Mouse (Mus musculus) left cerebral cortex, postnatal 10 days (tissue): ENCODE results near the gene Scd2. TPM values are rescaled to one million over a fixed set of nuclear protein-coding genes. Genes with fewer than 3 reads are reported as not detected.
"Not testable (repeated sequence)": the region's sequence is repeated elsewhere in the genome, so short reads cannot be mapped to it uniquely, and the experiment has no call there.

Source experiments
- DNase-seq, 2 experiments: peaks; one replicate each; pipeline ENCODE4 v3.0.0; 2021 to 2022; ENCODE audit warnings: low spot score in 2 of 2, mixed read lengths in 1 of 2; ENCODE audit errors: extremely low spot score in 1 of 2
- intact Hi-C: fragments of 180-260 bp; cut with DNase I; formaldehyde crosslinking; loops from one replicate; pipeline ENCODE4 v1.15.1; 2025
- total RNA-seq, 2 experiments: library from RNA; stranded (reverse); gene quantifications; 2 replicates each; pipeline ENCODE4 v1.2.3; 2021

Gene Scd2
- total RNA-seq, 2 experiments from 2014 or later = 603 to 619 TPM

DNA sequence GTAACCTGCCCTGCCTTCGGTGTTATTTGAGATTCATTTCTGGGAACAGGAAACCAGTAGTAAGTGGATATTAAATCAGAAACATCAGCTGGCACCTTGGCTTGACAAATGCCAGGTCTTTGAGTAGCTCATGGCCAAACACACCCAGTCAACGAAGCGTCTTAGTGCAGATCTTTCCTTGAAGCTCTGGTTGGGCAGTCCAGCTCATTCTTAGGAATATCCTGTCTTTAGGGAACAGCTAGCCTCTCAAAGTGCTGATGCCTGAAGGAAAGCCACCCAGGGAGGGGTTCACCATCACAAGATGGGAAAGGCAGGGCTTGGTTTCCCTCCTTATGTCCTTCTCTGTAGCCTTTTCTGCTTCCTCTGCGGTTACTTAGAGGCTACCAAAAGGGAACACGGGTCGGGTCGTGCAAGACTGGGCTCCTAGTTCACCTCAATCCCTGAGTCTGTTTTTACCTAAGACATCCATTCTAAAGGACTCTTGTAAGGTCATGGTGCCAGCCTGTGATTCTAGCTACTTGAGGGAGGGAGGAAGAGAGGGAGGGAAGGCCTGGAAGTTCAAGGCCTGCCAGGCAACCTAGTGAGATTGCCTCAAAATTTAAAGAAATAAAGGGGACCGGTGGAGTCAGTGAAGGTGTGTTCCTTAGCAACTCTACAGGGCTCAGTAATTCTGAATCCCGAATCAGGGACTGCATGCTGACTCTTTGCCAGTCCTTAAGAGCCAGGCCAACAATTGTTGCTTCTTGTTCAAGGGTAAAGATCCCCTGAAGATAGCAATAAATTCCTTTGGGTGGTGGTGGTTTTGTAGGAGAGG lies 13.8 kb downstream of the Scd2 start:
- DNase-seq = no peak
- intact Hi-C loops = no loop called here

DNA sequence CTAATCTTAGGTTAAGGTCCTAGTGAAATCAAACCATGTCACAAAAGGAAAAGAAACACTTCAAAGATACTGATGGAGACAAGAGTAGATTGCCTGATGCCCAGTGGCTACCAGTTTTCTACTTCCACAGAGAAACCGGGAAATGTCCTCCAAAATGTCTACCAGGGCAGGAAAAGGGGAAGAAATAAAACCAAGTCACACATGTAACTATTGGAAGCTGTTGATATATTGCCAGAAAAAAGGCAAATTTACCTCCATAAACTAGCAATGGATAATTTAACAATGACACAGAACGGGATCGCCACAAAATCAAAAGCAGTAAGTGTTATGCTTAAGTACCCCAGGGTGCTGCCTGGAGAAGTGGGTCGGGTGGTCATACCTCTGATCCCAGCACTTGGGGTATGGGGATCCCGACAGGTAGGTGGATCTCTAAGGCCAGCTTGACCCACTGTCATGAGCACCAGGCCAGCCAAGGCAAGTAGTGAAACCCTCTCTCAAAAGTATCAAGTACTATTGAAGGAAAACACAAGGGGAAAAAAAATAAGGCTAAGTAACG lies 14.5 kb downstream of the Scd2 start:
- DNase-seq = no peak
- intact Hi-C loops = no loop called here

DNA sequence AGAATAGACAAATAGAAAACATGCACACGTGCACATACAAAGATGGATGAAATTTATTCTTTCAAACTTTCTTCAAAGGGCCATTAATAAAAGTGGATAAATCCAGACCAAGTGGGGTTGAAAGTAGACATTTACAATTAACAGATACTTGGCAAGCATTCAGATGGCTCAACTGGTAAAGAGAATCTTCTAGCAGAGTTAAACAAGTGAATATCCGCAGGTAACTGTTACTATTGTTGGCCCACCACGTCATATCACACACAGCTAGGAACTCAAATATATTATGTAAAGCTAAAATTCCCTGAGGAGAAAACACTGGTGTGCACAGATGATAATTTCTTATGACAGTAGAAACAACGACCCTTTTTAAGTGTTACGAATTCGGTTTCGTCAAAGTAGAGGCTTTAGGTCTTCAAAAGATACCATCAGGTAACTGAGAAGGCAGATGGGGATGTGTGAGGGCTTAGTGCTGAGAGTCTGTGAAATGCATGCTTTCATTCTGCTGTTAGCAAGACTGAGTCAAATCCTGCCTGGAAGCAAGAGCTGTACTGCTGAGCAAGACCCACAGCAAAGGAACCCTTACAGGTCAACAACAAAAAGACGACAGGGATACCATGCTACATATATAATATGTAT lies 15.3 kb downstream of the Scd2 start:
- DNase-seq = no peak

DNA sequence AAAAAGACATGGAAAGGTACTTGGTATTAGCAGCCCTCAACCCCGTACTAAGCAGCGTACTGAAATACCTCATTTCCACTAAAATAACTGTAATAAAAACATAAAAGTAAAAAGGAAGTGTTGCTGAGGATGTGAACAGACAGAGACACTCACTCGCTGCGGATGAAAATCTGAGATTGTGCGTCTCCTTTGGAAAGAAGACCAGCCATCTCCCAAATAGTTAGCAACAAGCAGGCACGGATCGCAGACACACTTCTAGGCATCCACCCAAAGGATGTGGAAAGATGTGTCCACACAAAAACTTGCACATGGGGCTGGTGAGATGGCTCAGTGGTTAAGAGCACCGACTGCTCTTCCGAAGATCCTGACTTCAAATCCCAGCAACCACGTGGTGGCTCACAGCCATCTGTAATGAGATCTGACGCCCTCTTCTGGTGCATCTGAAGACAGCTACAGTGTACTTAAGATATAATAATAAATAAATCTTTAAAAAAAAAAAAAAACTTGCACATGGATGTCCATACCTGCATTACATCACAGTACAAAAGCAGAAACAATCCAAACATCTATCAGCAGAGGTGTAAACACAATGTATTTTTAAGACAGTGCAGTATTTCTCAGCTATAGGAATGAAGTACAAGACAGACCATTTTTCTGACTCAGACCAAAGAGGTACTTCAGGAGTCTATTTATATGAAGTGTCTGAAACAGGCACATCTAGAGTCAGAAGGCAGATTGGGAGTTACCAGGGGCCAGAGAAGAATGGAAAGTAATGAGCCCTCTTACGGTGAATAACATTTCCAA lies 16.1 kb downstream of the Scd2 start:
- intact Hi-C loops = no loop called here
- no peak for DNase-seq

More for the DNA sequence above, 15.3 kb downstream of the Scd2 start:
- intact Hi-C loops = no loop called here

DNA sequence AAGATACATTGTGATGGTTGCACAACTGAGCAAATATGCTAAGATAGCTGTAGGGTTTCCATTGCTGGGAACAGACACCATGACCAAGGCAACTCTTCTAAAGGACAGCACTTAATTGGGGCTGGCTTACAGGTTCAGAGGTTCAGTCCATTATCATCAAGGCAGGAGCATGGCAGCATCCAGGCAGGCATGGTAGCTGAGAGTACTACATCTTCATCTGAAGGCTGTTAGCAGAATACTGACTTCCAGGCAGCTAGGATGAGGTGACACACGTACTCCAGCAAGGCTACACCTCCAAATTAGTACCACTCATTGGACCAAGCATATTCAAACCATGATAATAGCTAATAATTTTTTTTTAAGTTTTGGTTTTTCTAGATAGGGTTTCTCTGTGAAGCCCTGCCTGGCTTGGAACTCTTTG lies 16.7 kb downstream of the Scd2 start:
- intact Hi-C loops, DNase-seq: not testable (repeated sequence)

DNA sequence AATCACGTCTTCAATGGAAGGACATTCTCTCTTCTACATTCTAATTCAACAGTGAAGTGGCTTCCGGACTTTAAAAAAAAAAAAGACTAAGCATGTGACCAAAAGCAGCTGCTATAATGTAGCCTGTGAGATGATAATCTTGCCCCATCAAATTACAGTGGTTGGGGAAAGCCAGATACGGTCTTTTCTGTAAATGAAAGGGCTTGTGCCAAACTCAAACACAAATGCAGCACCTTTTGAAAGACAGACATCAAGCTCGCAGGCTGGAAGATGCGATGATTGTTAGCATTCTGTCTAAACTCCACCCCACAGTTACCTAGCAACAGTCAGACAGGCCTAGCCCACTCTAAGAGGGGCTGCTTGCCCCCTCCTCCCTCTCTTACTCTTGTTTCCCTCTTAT lies 17.3 kb downstream of the Scd2 start:
- no peak for DNase-seq
- intact Hi-C loops = no loop called here

DNA sequence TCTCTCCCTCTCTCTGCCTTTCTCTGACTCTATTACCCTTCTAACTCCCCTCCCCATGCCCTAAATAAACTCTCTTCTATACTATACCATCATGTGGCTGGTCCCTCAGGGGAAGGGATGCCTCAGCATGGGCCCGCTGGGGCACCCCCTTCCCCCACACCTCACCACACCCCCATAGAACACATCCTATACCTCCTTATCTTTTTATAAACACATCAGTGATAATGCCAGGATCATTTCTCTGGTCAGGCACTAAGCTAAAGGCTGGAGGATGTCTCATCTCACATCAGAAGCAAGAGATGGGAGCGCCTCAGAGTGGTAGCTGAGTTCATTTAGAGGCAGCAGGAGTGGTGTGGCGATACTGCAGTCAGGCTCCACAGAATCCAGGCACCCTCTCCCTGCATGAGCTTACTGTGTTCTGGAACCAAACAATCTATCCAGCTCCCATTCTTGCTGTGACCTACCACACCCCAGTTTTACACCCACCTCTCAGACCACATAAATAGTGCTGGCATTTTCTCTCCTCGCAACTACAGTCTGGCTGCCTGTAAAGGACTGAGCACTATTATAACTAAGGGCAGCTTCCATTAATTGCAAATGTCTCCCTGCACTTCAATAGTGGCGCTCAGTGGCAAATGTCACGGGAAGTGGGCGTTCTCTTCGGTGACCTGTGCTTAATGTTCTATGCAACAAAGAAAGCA lies 18.0 kb downstream of the Scd2 start:
- intact Hi-C loops = no loop called here
- no peak for DNase-seq

GRCm38 (mm10) chr19:44312007-44312360 lies 18.5 kb downstream of the Scd2 start:
- intact Hi-C loops = no loop called here
- DNase-seq = no peak

DNA sequence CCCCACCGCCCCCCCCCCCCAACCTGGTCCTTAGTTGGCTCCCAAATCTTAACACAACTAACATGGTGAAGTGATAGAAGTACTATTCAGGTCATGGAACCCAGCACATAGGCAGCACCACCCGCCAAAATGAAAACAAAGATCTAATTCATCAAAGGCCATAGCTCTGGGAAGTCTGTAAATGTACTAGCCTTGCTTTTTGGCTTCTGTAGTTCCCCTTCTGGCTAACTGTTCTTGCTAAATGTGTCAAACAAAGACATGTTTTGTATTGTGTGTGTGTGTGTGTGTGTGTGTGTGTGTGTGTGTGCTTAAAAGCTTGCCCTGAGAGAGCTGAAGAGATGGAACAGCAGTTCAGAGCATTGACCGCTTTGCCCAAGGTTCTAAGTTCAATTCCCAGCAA lies 19.6 kb downstream of the Scd2 start:
- intact Hi-C loops = no loop called here
- no peak for DNase-seq

- DNase-seq = peak in 1 of 2 experiments; percentile 89
- intact Hi-C loops = no loop called here
Observed at GRCm38 (mm10) chr19:44314327-44314759, 20.9 kb downstream of the Scd2 start.

DNA sequence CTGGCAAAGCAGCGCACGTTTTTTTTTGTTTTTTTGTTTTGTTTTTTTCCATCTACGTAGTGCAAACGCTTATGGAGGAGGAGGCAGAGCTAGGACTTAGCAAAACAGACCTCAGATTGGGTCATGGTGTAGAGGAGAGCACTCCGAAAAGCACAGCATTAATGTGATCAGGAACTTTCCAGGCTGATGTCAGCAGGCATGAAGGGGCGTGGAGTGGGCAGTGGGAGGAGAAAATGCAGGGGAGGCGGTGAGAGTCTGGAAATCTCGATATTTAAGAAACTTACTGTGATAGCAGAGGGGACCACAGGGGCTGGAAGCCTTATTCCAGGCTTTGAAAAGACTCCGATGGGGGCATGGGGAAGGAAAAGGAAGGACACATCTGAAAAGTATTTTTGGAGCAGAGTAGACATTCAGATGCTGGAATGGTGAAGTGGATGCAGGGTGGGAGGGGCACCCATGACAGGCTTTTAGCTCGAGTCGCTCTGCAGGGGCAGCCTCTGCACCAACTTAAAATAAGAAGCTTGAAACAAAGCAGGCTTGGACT lies 21.5 kb downstream of the Scd2 start:
- peak in 1 of 2 experiments; percentile 55 for DNase-seq
- intact Hi-C loops = no loop called here

GRCm38 (mm10) chr19:44316752-44317315 lies 23.4 kb downstream of the Scd2 start:
- no peak for DNase-seq
- intact Hi-C loops = no loop called here

GRCm38 (mm10) chr19:44317391-44317790 lies 23.9 kb downstream of the Scd2 start:
- intact Hi-C loops = no loop called here
- DNase-seq = no peak

DNA sequence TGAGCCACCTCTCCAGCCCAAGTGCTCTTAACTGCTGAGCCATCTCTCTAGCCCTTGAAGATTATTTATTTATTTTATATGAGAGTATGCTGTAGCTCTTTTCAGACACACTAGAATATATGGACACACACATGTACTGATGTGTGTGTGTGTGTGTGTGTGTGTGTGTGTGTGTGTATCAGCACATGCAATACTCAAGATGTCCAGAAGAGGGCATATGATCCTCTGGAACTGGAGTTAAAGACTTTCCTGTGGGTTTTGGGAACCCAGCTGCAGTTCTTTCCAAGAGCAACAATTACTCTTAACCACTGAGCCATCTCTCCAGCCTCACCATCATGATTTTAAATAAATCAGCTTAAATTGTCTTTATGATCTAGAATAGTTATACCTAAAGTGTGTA lies 25.1 kb downstream of the Scd2 start:
- no peak for DNase-seq
- intact Hi-C loops = no loop called here

GRCm38 (mm10) chr19:44320316-44320715 lies 26.8 kb downstream of the Scd2 start:
- intact Hi-C loops = no loop called here
- no peak for DNase-seq

GRCm38 (mm10) chr19:44321201-44321600 lies 27.7 kb downstream of the Scd2 start:
- intact Hi-C loops = no loop called here
- DNase-seq = no peak

DNA sequence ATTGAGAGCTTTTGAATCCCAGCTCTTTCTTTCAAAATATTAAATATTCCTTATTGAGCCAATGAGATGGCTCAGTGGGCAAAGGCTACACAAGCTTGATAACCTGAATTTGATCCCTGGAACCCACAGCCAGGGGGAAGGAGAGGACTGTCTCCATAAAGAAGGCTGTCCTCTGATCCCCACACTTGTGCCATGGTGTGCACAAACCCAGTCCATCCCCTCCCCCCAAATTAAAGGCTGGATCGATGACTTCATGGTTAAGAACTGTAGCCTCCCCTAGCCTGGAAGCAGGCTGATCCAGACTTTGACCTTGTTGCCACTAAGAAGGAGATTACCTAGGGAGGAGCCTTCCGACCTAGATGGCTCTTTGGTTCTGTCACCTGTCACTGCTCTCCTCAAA lies 28.2 kb downstream of the Scd2 start:
- intact Hi-C loops = no loop called here
- no peak for DNase-seq

GRCm38 (mm10) chr19:44329566-44329965 lies 36.1 kb downstream of the Scd2 start:
- intact Hi-C loops = no loop called here
- no peak for DNase-seq
